Mouse (Mus musculus) intestine, embryonic 15.5 days (tissue): ENCODE results near the gene Casp7. TPM values are rescaled to one million over a fixed set of nuclear protein-coding genes. Genes with fewer than 3 reads are reported as not detected.
"Not testable (repeated sequence)": the region's sequence is repeated elsewhere in the genome, so short reads cannot be mapped to it uniquely, and the experiment has no call there.

Source experiments
- ATAC-seq: fragments of 200-750 bp; cut with Nextera tagmentation; 2 replicates; pipeline ENCODE4 v1.8.0; 2017; ENCODE audit warnings: moderate TSS enrichment, moderate library complexity
- H3K27ac ChIP-seq: fragments of 300-500 bp; sonication (generic); 2 replicates; pipeline ENCODE4 v1.5.1; 2015; ENCODE audit warnings: mild to moderate bottlenecking, inconsistent platforms
- H3K27me3 ChIP-seq: fragments of 300-500 bp; sonication (generic); replicated peaks from 2 replicates; pipeline ENCODE4 v1.6.1; 2015; ENCODE audit warnings: inconsistent platforms
- H3K36me3 ChIP-seq: fragments of 300-500 bp; sonication (generic); 2 replicates; pipeline ENCODE4 v1.6.1; 2015; ENCODE audit warnings: inconsistent platforms
- H3K4me1 ChIP-seq: fragments of 300-500 bp; sonication (generic); replicated peaks from 2 replicates; pipeline ENCODE4 v1.6.1; 2015; ENCODE audit warnings: inconsistent platforms
- H3K4me2 ChIP-seq: fragments of 300-500 bp; sonication (generic); replicated peaks from 2 replicates; pipeline ENCODE4 v1.6.1; 2015; ENCODE audit warnings: mild to moderate bottlenecking, inconsistent platforms
- H3K4me3 ChIP-seq: fragments of 300-500 bp; sonication (generic); replicated peaks from 2 replicates; pipeline ENCODE4 v1.5.1; 2015; ENCODE audit warnings: inconsistent platforms
- H3K9ac ChIP-seq: fragments of 300-500 bp; sonication (generic); 2 replicates; pipeline ENCODE4 v1.6.1; 2015; ENCODE audit warnings: inconsistent platforms
- H3K9me3 ChIP-seq: fragments of 300-500 bp; sonication (generic); 2 replicates; pipeline ENCODE4 v1.6.1; 2016; ENCODE audit warnings: inconsistent platforms
- WGBS: fragments of 180-500 bp; shearing (Covaris S2); methylation state at CpG from one replicate; pipeline ENCODE4 v1.1.7; 2015; 5-methylcytosine and 5-hydroxymethylcytosine counted together
- polyA plus RNA-seq: library from polyadenylated mRNA; unstranded; fragments of >200 nt; fragmentation: Nextera tagmentation; extraction: Ambion mirVana; gene quantifications from 2 replicates; pipeline ENCODE4 v1.2.1, GENCODE M21; 2015

The Casp7 gene
- 35.5 and 37.1 TPM in 2 replicates for polyA plus RNA-seq

GRCm38 (mm10) chr19:56396669-56397621 is at the start of gene Casp7:
Casp7 (plus strand) TSS chr19:56397129.
- ATAC-seq, result peak; percentile 67
- H3K4me1 ChIP-seq, result peaks cover 19% of the 10 kb centered on the region
- WGBS, result under 1% methylated on average over 78 of the region's 78 CpGs

GRCm38 (mm10) chr19:56349295-56349694 is 47.6 kb upstream of the Casp7 start:
- ATAC-seq, result no peak
- Histone ChIP-seq H3K9me3 (no peaks in the 10 kb centered on the region), H3K27me3 (no peaks in the 10 kb centered on the region; the same call in 1 of the 2 replicates), H3K4me3 (no peak overlapping the region), H3K4me2 (no peak overlapping the region), H3K4me1 (no peaks in the 10 kb centered on the region), H3K9ac (no peak overlapping the region), H3K27ac (no peak overlapping the region), H3K36me3 (no peaks in the 10 kb centered on the region)
- WGBS, result 46% methylated on average over 6 of the region's 6 CpGs

More at GRCm38 (mm10) chr19:56396669-56397621, at the start of gene Casp7:
- peak within 1 kb of the TSS; percentile 66 for H3K4me3 ChIP-seq
- H3K9ac ChIP-seq, result peak within 1 kb of the TSS; percentile 79
- no peaks in the 10 kb centered on the region for H3K9me3 ChIP-seq
- H3K27ac ChIP-seq, result peak within 1 kb of the TSS; percentile 92
- H3K4me2 ChIP-seq, result peak within 1 kb of the TSS; percentile 94
- no peaks in the 10 kb centered on the region for H3K27me3 ChIP-seq
- no peaks in the 10 kb centered on the region for H3K36me3 ChIP-seq

GRCm38 (mm10) chr19:56353689-56354088 is 43.2 kb upstream of the Casp7 start:
- no peaks in the 10 kb centered on the region for H3K36me3 ChIP-seq
- no peaks in the 10 kb centered on the region for H3K9me3 ChIP-seq
- WGBS, result 87% methylated on average over 10 of the region's 10 CpGs
- no peak overlapping the region for H3K9ac ChIP-seq
- no peak overlapping the region for H3K27ac ChIP-seq
- H3K27me3 ChIP-seq, result no peaks in the 10 kb centered on the region
- no peak overlapping the region for H3K4me2 ChIP-seq
- no peak overlapping the region for H3K4me3 ChIP-seq
- no peak for ATAC-seq
- H3K4me1 ChIP-seq, result peaks cover 8% of the 10 kb centered on the region

- Histone ChIP-seq H3K9ac (no peak overlapping the region), H3K9me3 (no peaks in the 10 kb centered on the region), H3K27me3 (no peaks in the 10 kb centered on the region), H3K36me3 (no peaks in the 10 kb centered on the region), H3K4me3 (no peak overlapping the region), H3K4me1 (peaks cover 8% of the 10 kb centered on the region), H3K27ac (no peak overlapping the region), H3K4me2 (no peak overlapping the region)
- ATAC-seq, result no peak
- WGBS, result 86% methylated on average over 12 of the region's 12 CpGs
Observed at GRCm38 (mm10) chr19:56355201-56355600, 41.7 kb upstream of the Casp7 start.

GRCm38 (mm10) chr19:56356480-56357373 is 40.2 kb upstream of the Casp7 start:
- peaks cover 8% of the 10 kb centered on the region for H3K4me1 ChIP-seq
- 33% methylated on average over 17 of the region's 17 CpGs for WGBS
- no peaks in the 10 kb centered on the region for H3K27me3 ChIP-seq
- H3K4me3 ChIP-seq, result 0 out of 2 replicates have a peak overlapping the region, but pooled peaks have one; percentile 14
- peak overlapping the region; percentile 3; the same call in 1 of the 2 replicates for H3K9ac ChIP-seq
- H3K4me2 ChIP-seq, result peak overlapping the region; percentile 53
- 0 out of 2 replicates have a peak overlapping the region, but pooled peaks have one; percentile 34 for H3K27ac ChIP-seq
- ATAC-seq, result peak; percentile 91
- H3K36me3 ChIP-seq, result no peaks in the 10 kb centered on the region
- H3K9me3 ChIP-seq, result no peaks in the 10 kb centered on the region

GRCm38 (mm10) chr19:56357374-56357708 is 39.6 kb upstream of the Casp7 start:
- not testable (repeated sequence) for H3K4me1 ChIP-seq, H3K4me3 ChIP-seq, H3K9me3 ChIP-seq, H3K36me3 ChIP-seq, H3K27me3 ChIP-seq
- peak; percentile 9; the same call in 1 of the 2 replicates for ATAC-seq
- H3K4me2 ChIP-seq, result peak overlapping the region; percentile 53
- H3K27ac ChIP-seq, result 0 out of 2 replicates have a peak overlapping the region, but pooled peaks have one; percentile 34
- WGBS, result 80% methylated on average over 2 of the region's 2 CpGs
- H3K9ac ChIP-seq, result 0 out of 2 replicates have a peak overlapping the region, but pooled peaks have one; percentile 3

- 76% methylated on average over 2 of the region's 2 CpGs for WGBS
- H3K4me1 ChIP-seq, result peaks cover 13% of the 10 kb centered on the region
Observed at GRCm38 (mm10) chr19:56358890-56359289, 38.0 kb upstream of the Casp7 start.

GRCm38 (mm10) chr19:56363721-56364460 is 33.0 kb upstream of the Casp7 start:
- H3K4me1 ChIP-seq, result peaks cover 8% of the 10 kb centered on the region; the same call in 1 of the 2 replicates
- H3K27ac ChIP-seq, result no peak overlapping the region
- no peak overlapping the region for H3K9ac ChIP-seq
- 41% methylated on average over 15 of the region's 15 CpGs for WGBS
- no peak for ATAC-seq
- H3K9me3 ChIP-seq, result no peaks in the 10 kb centered on the region
- H3K4me3 ChIP-seq, result no peak overlapping the region
- H3K4me2 ChIP-seq, result no peak overlapping the region
- no peaks in the 10 kb centered on the region for H3K27me3 ChIP-seq
- no peaks in the 10 kb centered on the region for H3K36me3 ChIP-seq

More at GRCm38 (mm10) chr19:56358890-56359289, 38.0 kb upstream of the Casp7 start:
- no peak overlapping the region for H3K4me2 ChIP-seq
- no peaks in the 10 kb centered on the region for H3K9me3 ChIP-seq
- no peak overlapping the region for H3K27ac ChIP-seq
- no peak for ATAC-seq
- H3K4me3 ChIP-seq, result no peak overlapping the region
- H3K9ac ChIP-seq, result no peak overlapping the region
- H3K36me3 ChIP-seq, result no peaks in the 10 kb centered on the region
- H3K27me3 ChIP-seq, result no peaks in the 10 kb centered on the region

GRCm38 (mm10) chr19:56364563-56364962 is 32.4 kb upstream of the Casp7 start:
- Histone ChIP-seq H3K4me2 (no peak overlapping the region), H3K27ac (no peak overlapping the region)

GRCm38 (mm10) chr19:56366168-56366567 is 30.8 kb upstream of the Casp7 start:
- Histone ChIP-seq H3K27me3 (no peaks in the 10 kb centered on the region), H3K27ac (0 out of 2 replicates have a peak overlapping the region, but pooled peaks have one; percentile 32), H3K9ac (no peak overlapping the region), H3K36me3 (no peaks in the 10 kb centered on the region), H3K4me1 (peaks cover 11% of the 10 kb centered on the region; the same call in 1 of the 2 replicates), H3K4me3 (no peak overlapping the region), H3K4me2 (no peak overlapping the region), H3K9me3 (no peaks in the 10 kb centered on the region)
- ATAC-seq, result no peak
- 86% methylated on average over 11 of the region's 11 CpGs for WGBS

More at GRCm38 (mm10) chr19:56364563-56364962, 32.4 kb upstream of the Casp7 start:
- WGBS, result 44% methylated on average over 8 of the region's 8 CpGs
- Histone ChIP-seq H3K9ac (no peak overlapping the region), H3K36me3 (no peaks in the 10 kb centered on the region), H3K27me3 (no peaks in the 10 kb centered on the region), H3K9me3 (no peaks in the 10 kb centered on the region), H3K4me3 (no peak overlapping the region), H3K4me1 (peaks cover 8% of the 10 kb centered on the region; the same call in 1 of the 2 replicates)
- no peak for ATAC-seq

GRCm38 (mm10) chr19:56366625-56367024 is 30.3 kb upstream of the Casp7 start:
- no peaks in the 10 kb centered on the region for H3K36me3 ChIP-seq
- 0 out of 2 replicates have a peak overlapping the region, but pooled peaks have one; percentile 32 for H3K27ac ChIP-seq
- ATAC-seq, result no peak

More at GRCm38 (mm10) chr19:56366625-56367024, 30.3 kb upstream of the Casp7 start:
- H3K9me3 ChIP-seq, result no peaks in the 10 kb centered on the region
- H3K4me3 ChIP-seq, result no peak overlapping the region
- peaks cover 11% of the 10 kb centered on the region; the same call in 1 of the 2 replicates for H3K4me1 ChIP-seq
- H3K4me2 ChIP-seq, result no peak overlapping the region
- no peak overlapping the region for H3K9ac ChIP-seq
- no peaks in the 10 kb centered on the region for H3K27me3 ChIP-seq
- WGBS, result 60% methylated on average over 9 of the region's 9 CpGs
